Mouse (Mus musculus) MEL (cell line): ENCODE measurements around the gene C1ql1.
"Not testable (repeated sequence)": the region's sequence is repeated elsewhere in the genome, so short reads cannot be mapped to it uniquely, and the experiment has no call there.

ENCODE experiments used
- CHD2 ChIP-seq: IDR thresholded peaks from 2 replicates; pipeline ENCODE4 v1.6.1; 2011; ENCODE audit warnings: low read length, improper control_type of control experiment
- CTCF ChIP-seq, 3 experiments: IDR thresholded peaks in 2 of 3; conservative IDR thresholded peaks in 1 of 3; 2 replicates each; pipeline ENCODE4 v1.5.1; 2011 to 2012; ENCODE audit warnings: low read length in 3 of 3, low read depth in 2 of 3, mild to moderate bottlenecking in 2 of 3, improper control_type of control experiment in 1 of 3, inconsistent platforms in 1 of 3, mixed read lengths in 1 of 3, moderate library complexity in 1 of 3; ENCODE audit not compliant: control insufficient read depth in 1 of 3, insufficient read depth in 1 of 3, poor library complexity in 1 of 3, severe bottlenecking in 1 of 3
- EP300 ChIP-seq, 2 experiments: IDR thresholded peaks; 2 replicates each; pipeline ENCODE4 v1.6.1; 2011; ENCODE audit warnings: improper control_type of control experiment in 2 of 2, low read length in 2 of 2, low read depth in 1 of 2, mild to moderate bottlenecking in 1 of 2
- ETS1 ChIP-seq: IDR thresholded peaks from 2 replicates; pipeline ENCODE4 v1.6.1; 2012; ENCODE audit warnings: low read depth, mild to moderate bottlenecking, inconsistent platforms, low read length, improper control_type of control experiment, moderate library complexity
- HCFC1 ChIP-seq: IDR thresholded peaks from 2 replicates; pipeline ENCODE4 v1.6.1; 2012; ENCODE audit warnings: low read depth, mild to moderate bottlenecking, inconsistent platforms, low read length, improper control_type of control experiment, moderate library complexity
- KAT2A ChIP-seq: conservative IDR thresholded peaks from 2 replicates; pipeline ENCODE4 v1.6.1; 2012; ENCODE audit warnings: low read depth, low read length, improper control_type of control experiment, inconsistent platforms
- MYC ChIP-seq: IDR thresholded peaks from 2 replicates; pipeline ENCODE4 v1.6.1; 2011; ENCODE audit warnings: low read depth, mild to moderate bottlenecking, low read length, improper control_type of control experiment, moderate library complexity
- NRF1 ChIP-seq: IDR thresholded peaks from 2 replicates; pipeline ENCODE4 v1.6.1; 2014; ENCODE audit warnings: low read depth, mild to moderate bottlenecking, inconsistent platforms, low read length, improper control_type of control experiment, moderate library complexity; ENCODE audit not compliant: poor library complexity, insufficient read depth, severe bottlenecking
- POLR2A ChIP-seq, 2 experiments: IDR thresholded peaks; 2 replicates each; pipeline ENCODE4 v1.6.1; 2011 to 2012; ENCODE audit warnings: low read length in 2 of 2, mild to moderate bottlenecking in 2 of 2, control low read depth in 1 of 2, improper control_type of control experiment in 1 of 2, low read depth in 1 of 2, moderate library complexity in 1 of 2; ENCODE audit not compliant: control insufficient read depth in 1 of 2, insufficient read depth in 1 of 2, poor library complexity in 1 of 2
- SMC3 ChIP-seq: IDR thresholded peaks from 2 replicates; pipeline ENCODE4 v1.6.1; 2011; ENCODE audit warnings: low read depth, low read length, improper control_type of control experiment

DNA sequence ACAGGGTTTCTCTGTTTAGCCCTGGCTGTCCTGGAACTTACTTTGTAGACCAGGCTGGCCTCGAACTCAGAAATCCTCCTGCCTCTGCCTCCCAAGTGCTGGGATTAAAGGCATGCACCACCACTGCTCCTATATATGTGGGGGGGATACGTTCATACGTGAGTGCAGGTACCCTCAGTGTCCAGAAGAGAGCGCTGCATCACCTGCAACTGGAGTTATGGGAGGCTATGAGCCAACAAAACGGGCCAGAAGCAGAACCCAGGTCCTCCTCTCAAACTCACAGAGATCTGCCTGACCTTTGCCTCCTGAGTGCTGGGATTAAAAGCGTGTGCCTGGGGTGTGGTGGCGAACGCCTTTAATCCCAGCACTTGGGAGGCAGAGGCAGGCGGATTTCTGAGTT is 29.5 kb upstream of the C1ql1 start:
- TF ChIP-seq POLR2A (IDR thresholded peaks at IDR 0.05; ENCODE audit: control insufficient read depth in 1 of 2, insufficient read depth in 1 of 2, low read depth in 1 of 2, low read length in 2 of 2, poor library complexity in 1 of 2); NRF1; KAT2A; CHD2; HCFC1; ETS1; EP300 (IDR thresholded peaks at IDR 0.05; ENCODE audit: low read depth in 1 of 2, low read length in 2 of 2); MYC: not testable (repeated sequence)
- peak; percentile 41 for TF ChIP-seq SMC3
- peak; percentile 25 to 50 (median 50); a peak in 5 of 6 replicates for TF ChIP-seq CTCF (IDR thresholded peaks at IDR 0.05 in 2 of 3, conservative IDR thresholded peaks at IDR 0.05 in 1 of 3; ENCODE audit: control insufficient read depth in 1 of 3, insufficient read depth in 1 of 3, low read depth in 2 of 3, low read length in 3 of 3, poor library complexity in 1 of 3, severe bottlenecking in 1 of 3)
